Mouse (Mus musculus) lung, postnatal 0 days (tissue): ENCODE measurements around the gene Vrk1. TPM values are rescaled to one million over a fixed set of nuclear protein-coding genes. Genes with fewer than 3 reads are reported as not detected.

ENCODE experiments used
- ATAC-seq: fragments of 200-750 bp; cut with Nextera tagmentation; 2 replicates; pipeline ENCODE4 v1.8.0; 2017; ENCODE audit warnings: moderate library complexity
- DNase-seq: peaks from one replicate; pipeline ENCODE4 v3.0.0-alpha.2; 2016; ENCODE audit warnings: low spot score
- H3K27ac ChIP-seq: fragments of 300-500 bp; sonication (generic); 2 replicates; pipeline ENCODE4 v1.5.1; 2014; ENCODE audit warnings: antibody characterized with exemption, mild to moderate bottlenecking, low read length, mixed read lengths
- H3K27me3 ChIP-seq: fragments of 300-500 bp; sonication (generic); replicated peaks from 2 replicates; pipeline ENCODE4 v1.6.1; 2014; ENCODE audit warnings: low read length, mixed read lengths; ENCODE audit not compliant: insufficient read depth
- H3K36me3 ChIP-seq: fragments of 300-500 bp; sonication (generic); 2 replicates; pipeline ENCODE4 v1.6.1; 2014; ENCODE audit warnings: low read length, mixed read lengths; ENCODE audit not compliant: insufficient read depth
- H3K4me1 ChIP-seq: fragments of 300-500 bp; sonication (generic); 2 replicates; pipeline ENCODE4 v1.6.1; 2014; ENCODE audit warnings: antibody characterized with exemption, low read depth, low read length, mixed read lengths; ENCODE audit not compliant: insufficient read depth
- H3K4me2 ChIP-seq: fragments of 300-500 bp; sonication (generic); replicated peaks from 2 replicates; pipeline ENCODE4 v1.6.1; 2014; ENCODE audit warnings: low read depth, mild to moderate bottlenecking, low read length, moderate library complexity, mixed read lengths
- H3K4me3 ChIP-seq: fragments of 300-500 bp; sonication (generic); 2 replicates; pipeline ENCODE4 v1.5.1; 2014; ENCODE audit warnings: low read depth, low read length
- H3K9ac ChIP-seq: fragments of 300-500 bp; sonication (generic); replicated peaks from 2 replicates; pipeline ENCODE4 v1.6.1; 2014; ENCODE audit warnings: low read depth, mild to moderate bottlenecking
- H3K9me3 ChIP-seq: fragments of 300-500 bp; sonication (generic); 2 replicates; pipeline ENCODE4 v1.6.1; 2016; ENCODE audit warnings: low read length, mixed read lengths
- CTCF ChIP-seq: IDR thresholded peaks from 2 replicates; pipeline ENCODE4 v1.5.1; 2016; ENCODE audit warnings: antibody characterized with exemption, mild to moderate bottlenecking
- EP300 ChIP-seq: IDR thresholded peaks from 2 replicates; pipeline ENCODE4 v1.6.1; 2016; ENCODE audit warnings: antibody characterized with exemption, mild to moderate bottlenecking, control low read depth
- WGBS: fragments of 180-500 bp; shearing (Covaris S2); extraction: QIAGEN DNeasy Blood & Tissue Kit; methylation state at CpG from one replicate; pipeline ENCODE4 v1.1.7; 2014; 5-methylcytosine and 5-hydroxymethylcytosine counted together
- polyA plus RNA-seq: library from polyadenylated mRNA; unstranded; fragments of >200 nt; fragmentation: Nextera tagmentation; extraction: Ambion mirVana; gene quantifications from 2 replicates; pipeline ENCODE4 v1.2.1, GENCODE M21; 2015

The Vrk1 gene
- polyA plus RNA-seq, 1 experiment from 2014 or later: 23.6 TPM

GRCm38 (mm10) chr12:106025416-106025815 is 15.4 kb downstream of the Vrk1 start:
- no peaks in the 10 kb centered on the region for H3K4me1 ChIP-seq
- DNase-seq (peak; percentile 28), ATAC-seq (peak; percentile 65)
- H3K9me3 ChIP-seq: no peaks in the 10 kb centered on the region
- H3K27me3 ChIP-seq: no peaks in the 10 kb centered on the region
- TF ChIP-seq CTCF (peak; percentile 45), EP300 (no peak)
- H3K4me3 ChIP-seq: no peak overlapping the region
- H3K27ac ChIP-seq: no peak overlapping the region
- no peak overlapping the region for H3K4me2 ChIP-seq
- no peaks in the 10 kb centered on the region for H3K36me3 ChIP-seq
- no peak overlapping the region for H3K9ac ChIP-seq
- WGBS: 66% methylated on average over 6 of the region's 6 CpGs

GRCm38 (mm10) chr12:106026385-106027134 is 16.5 kb downstream of the Vrk1 start:
- TF ChIP-seq CTCF: no peak
- no peak for TF ChIP-seq EP300
- Histone ChIP-seq H3K27me3 (no peaks in the 10 kb centered on the region), H3K9ac (no peak overlapping the region), H3K9me3 (no peaks in the 10 kb centered on the region), H3K4me1 (no peaks in the 10 kb centered on the region), H3K4me3 (no peak overlapping the region), H3K4me2 (no peak overlapping the region), H3K36me3 (no peaks in the 10 kb centered on the region), H3K27ac (no peak overlapping the region)
- ATAC-seq (no peak), DNase-seq (no peak)
- WGBS: 79% methylated on average over 16 of the region's 16 CpGs

GRCm38 (mm10) chr12:106027372-106027771 is 17.3 kb downstream of the Vrk1 start:
- H3K36me3 ChIP-seq: no peaks in the 10 kb centered on the region
- no peaks in the 10 kb centered on the region for H3K27me3 ChIP-seq
- no peak overlapping the region for H3K4me2 ChIP-seq
- H3K4me1 ChIP-seq: no peaks in the 10 kb centered on the region
- ATAC-seq (no peak), DNase-seq (no peak)
- 73% methylated on average over 5 of the region's 5 CpGs for WGBS
- H3K9ac ChIP-seq: no peak overlapping the region
- H3K27ac ChIP-seq: no peak overlapping the region
- no peak for TF ChIP-seq CTCF
- no peak for TF ChIP-seq EP300
- H3K4me3 ChIP-seq: no peak overlapping the region
- H3K9me3 ChIP-seq: no peaks in the 10 kb centered on the region

DNA sequence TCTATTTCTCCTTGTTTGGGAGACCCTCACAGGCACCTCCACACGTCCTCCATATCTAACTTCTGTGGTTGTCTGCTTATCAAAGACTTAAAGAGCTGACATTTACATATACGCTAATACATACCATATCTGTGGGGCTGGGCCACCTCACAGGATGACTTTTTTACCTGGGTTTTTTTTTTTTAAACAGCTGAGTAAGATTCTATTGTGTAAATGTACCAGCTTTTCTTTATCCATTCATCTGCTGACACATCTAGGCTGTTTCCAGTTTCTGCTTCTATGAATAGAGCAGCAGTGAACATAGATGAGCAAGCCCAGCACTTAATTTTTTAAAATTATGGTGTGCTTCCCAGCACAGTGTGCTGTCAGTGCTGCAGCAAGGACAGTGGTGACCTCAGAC is 19.6 kb downstream of the Vrk1 start:
- no peak for TF ChIP-seq CTCF
- Histone ChIP-seq H3K27ac (no peak overlapping the region), H3K27me3 (no peaks in the 10 kb centered on the region), H3K9ac (no peak overlapping the region), H3K4me1 (no peaks in the 10 kb centered on the region), H3K36me3 (no peaks in the 10 kb centered on the region), H3K9me3 (no peaks in the 10 kb centered on the region), H3K4me3 (no peak overlapping the region), H3K4me2 (no peak overlapping the region)
- 72% methylated on average over 2 of the region's 2 CpGs for WGBS
- ATAC-seq (no peak), DNase-seq (no peak)

- WGBS: 60% methylated on average over 7 of the region's 7 CpGs
- H3K9me3 ChIP-seq: no peaks in the 10 kb centered on the region
- H3K4me2 ChIP-seq: no peak overlapping the region
- DNase-seq (peak; percentile 73), ATAC-seq (peak; percentile 67)
- no peaks in the 10 kb centered on the region for H3K36me3 ChIP-seq
- no peak overlapping the region for H3K27ac ChIP-seq
- no peaks in the 10 kb centered on the region for H3K4me1 ChIP-seq
- no peak overlapping the region for H3K9ac ChIP-seq
- H3K27me3 ChIP-seq: no peaks in the 10 kb centered on the region
- no peak overlapping the region for H3K4me3 ChIP-seq
- TF ChIP-seq CTCF (no peak), EP300 (no peak)
Measured at GRCm38 (mm10) chr12:106030146-106030745, 20.2 kb downstream of the Vrk1 start.

DNA sequence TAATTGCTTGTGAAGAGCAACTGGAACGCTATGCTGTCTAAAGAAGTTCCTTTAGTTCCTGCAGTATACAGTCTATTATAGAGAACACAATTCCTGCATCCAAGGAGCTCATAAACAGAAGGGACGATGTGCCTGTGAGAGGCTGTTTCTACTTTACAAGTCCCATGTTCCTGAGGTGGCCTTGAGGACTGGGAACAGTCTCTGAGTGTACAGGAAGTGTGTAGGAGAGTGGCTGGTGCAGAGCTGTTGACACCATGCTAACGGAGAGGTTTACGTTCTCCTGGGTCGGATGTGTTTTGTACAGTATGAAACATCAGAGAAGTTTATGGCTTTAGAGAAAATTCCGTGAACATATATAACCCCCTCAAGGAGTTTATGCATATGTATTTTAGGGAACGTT is 20.8 kb downstream of the Vrk1 start:
- no peak overlapping the region for H3K9ac ChIP-seq
- H3K36me3 ChIP-seq: no peaks in the 10 kb centered on the region
- no peaks in the 10 kb centered on the region for H3K4me1 ChIP-seq
- TF ChIP-seq CTCF (no peak), EP300 (no peak)
- WGBS: 69% methylated on average over 7 of the region's 7 CpGs
- H3K27me3 ChIP-seq: no peaks in the 10 kb centered on the region
- DNase-seq: no peak
- H3K4me3 ChIP-seq: no peak overlapping the region
- no peak overlapping the region for H3K27ac ChIP-seq
- no peaks in the 10 kb centered on the region for H3K9me3 ChIP-seq
- 0 out of 2 replicates have a peak, but pooled peaks have one; percentile 11 for ATAC-seq
- H3K4me2 ChIP-seq: no peak overlapping the region
